Mouse (Mus musculus): ENCODE results near the gene Bcl3.

Gene Bcl3

GRCm38 (mm10) chr7:19822604-19823058, at the start of gene Bcl3:
Gene Bcl3 (minus strand): TSS chr7:19822770.
- DNase-seq (ENCODE audit: low read depth, low spot score), result peak; percentile 72

DNA sequence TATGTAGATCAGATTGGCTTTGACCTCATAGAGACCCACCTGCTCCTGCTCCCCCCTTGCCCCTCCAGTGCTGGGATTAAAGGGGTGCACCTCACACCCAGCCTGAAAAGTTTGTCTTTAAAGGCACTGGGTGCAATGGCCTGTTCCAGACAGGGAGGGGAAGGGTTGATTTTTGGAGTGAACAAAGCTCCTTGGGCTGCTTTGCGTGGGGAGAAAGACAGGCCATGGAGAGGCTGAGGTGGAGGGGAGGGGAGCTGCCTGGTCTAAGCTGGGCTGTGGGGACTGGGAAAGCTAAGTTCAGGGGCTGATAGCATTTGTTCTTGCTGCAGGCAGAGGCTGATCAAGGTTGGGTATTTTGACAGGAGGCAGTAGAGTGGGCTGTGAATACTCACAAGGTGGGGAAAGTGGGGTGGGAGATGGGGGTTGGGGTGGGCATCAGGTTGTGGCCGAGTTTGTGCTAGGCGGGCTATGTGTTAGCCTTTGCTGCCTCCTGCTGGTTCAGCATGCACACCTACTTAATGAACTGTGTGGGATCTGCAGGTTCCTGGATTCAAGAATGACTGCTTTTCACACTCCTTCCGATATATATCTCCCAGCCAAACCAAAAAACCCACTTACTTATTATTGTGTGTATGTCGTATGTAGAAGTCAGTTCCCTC, 49.5 kb upstream of the Bcl3 start:
- peak; percentile 81 for DNase-seq (ENCODE audit: low read depth, low spot score)

DNA sequence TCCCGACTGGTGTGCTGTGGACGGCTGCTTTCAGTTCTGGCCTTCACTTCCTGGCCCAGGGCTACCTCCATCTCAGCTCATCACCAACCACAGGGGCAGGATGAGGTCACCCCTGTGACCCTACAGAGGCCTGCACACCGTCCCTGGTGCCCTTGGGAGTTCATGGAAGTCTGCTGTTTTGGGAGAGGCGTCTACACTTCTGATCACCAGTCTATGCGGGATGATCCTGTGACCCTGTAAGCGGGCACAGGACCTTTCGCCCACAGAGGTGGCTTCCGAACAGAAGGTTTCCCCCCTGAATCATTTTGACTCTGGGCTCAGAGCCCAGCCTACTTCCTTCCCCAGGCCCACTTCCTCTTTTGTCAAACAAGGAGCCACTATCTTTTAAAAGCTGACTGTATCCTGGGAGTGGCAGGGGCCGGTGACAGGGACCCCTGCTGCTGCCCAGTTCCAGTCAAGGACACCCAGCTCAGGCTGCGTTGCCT, 48.6 kb upstream of the Bcl3 start:
- DNase-seq (ENCODE audit: low read depth, low spot score), result peak; percentile 62

DNA sequence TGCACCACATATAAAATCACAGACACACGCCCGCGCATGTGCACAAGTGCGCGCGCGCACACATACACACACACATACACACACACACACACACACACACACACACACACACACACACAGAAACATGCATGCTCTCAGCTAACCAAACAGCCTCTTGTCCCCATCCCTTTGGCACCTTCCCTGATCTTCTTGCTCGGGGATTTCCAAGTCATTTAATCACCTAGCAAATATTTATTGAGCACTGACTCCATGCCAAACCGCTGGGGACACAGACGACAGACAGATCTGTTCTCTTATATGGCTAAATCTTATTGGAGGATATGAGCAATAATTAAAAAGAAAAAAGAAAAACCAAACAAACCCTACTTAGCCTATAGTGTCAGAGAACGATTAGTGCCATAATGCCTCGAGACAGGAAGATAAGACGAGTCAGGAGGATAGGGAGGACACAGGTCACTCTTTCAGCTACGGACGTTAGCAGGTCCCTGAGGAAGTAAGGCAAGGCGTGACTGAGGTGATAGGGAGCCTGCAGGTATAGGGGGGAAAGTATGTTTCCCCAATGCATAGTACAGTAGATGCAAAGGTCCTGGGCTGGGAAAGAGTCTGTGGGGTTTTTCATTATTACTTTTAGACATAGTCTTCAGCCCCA, 45.3 kb upstream of the Bcl3 start:
- DNase-seq (ENCODE audit: low read depth, low spot score), result no peak

DNA sequence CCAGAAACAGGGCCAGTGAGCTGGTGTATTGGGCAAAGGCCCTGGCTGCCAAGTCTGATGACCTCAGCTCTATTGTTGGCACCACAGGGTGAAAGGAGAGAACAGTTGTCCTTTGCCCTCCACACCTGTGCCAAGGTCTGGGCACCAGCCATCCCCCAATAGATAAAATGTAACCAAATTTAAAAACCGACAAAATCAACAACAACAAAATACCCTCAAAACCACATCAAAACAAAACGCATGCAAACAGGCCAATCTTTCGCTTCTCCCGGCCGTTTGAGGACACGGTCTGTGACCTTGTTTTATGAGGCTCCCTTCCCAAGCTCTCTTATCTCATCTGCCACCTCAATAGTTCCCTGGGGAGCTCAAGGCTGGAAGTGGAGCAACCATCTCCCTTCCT, 43.9 kb upstream of the Bcl3 start:
- DNase-seq (ENCODE audit: low read depth, low spot score), result no peak

GRCm38 (mm10) chr7:19865246-19866036, 42.9 kb upstream of the Bcl3 start:
- DNase-seq (ENCODE audit: low read depth, low spot score), result no peak

- DNase-seq (ENCODE audit: low read depth, low spot score), result no peak
Observed at GRCm38 (mm10) chr7:19864241-19864640, 41.7 kb upstream of the Bcl3 start.

GRCm38 (mm10) chr7:19861199-19861598, 38.6 kb upstream of the Bcl3 start, which contains the start of gene Ceacam16:
Gene Ceacam16 (minus strand): TSS chr7:19861299.
- DNase-seq (ENCODE audit: low read depth, low spot score), result no peak

DNA sequence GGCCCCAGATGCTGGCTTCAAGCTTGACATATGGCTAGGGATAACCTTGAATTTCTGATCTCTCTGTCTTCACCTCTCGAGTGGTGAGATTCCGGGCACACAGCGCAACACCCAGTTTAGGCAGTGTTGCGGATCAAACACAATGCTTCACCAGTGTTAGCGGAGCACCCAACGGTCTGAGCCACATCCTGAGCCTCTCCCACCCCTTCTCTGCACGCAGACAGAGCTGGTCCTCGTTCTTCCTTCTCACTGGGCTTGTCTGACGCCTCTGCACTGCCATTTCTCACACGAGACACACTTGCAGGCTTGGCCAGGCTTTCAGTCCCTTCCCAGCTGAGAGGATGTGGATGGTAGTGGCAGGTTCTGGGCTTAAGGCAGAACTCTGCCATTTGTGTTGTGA, 37.2 kb upstream of the Bcl3 start:
- no peak for DNase-seq (ENCODE audit: low read depth, low spot score)

DNA sequence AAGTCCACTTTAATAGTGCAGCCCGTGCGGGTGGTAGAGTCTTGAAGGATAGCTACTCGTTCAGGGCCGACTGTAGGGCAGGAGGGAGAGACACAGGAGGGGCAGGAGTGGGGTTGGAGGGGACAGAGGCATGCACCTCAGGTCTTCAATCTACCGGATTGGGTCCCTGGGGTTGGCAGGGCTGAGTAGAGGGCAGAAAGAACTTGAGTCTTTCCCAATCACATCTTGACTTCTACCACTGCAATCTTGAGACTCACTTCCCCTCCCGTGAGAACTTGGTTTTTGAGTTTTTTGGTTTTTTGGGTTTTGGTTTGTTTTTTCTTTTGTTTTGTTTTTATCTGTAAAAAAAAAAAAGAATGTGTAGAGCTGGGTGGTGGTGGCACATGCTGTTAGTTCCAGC, 33.7 kb upstream of the Bcl3 start:
- no peak for DNase-seq (ENCODE audit: low read depth, low spot score)

- DNase-seq (ENCODE audit: low read depth, low spot score), result no peak
Observed at GRCm38 (mm10) chr7:19855663-19856062, 33.1 kb upstream of the Bcl3 start.

DNA sequence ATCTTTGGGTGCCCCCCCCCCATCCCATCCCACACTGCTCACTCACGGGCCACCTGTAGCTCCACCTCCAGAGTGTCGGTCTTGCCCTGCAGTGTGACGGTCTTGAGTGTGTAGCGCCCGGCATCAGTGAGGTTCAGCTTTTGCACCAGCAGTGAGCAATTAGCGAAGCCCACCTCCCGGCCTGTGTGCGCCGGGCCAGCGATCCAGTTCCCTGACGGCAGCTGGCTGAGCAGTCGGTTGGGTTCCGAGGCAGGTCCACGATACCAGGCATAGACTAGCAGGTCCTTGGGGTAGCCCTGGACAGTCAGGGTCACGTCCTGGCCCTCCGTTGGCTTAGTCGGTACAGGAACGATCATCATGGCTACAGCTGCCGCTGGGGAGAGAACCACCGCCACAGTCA, 31.0 kb upstream of the Bcl3 start:
- no peak for DNase-seq (ENCODE audit: low read depth, low spot score)

GRCm38 (mm10) chr7:19851858-19852570, 29.4 kb upstream of the Bcl3 start, which contains the start of gene Gm19345:
Gene Gm19345 (plus strand): TSS chr7:19852003.
- DNase-seq (ENCODE audit: low read depth, low spot score), result peak; percentile 82

DNA sequence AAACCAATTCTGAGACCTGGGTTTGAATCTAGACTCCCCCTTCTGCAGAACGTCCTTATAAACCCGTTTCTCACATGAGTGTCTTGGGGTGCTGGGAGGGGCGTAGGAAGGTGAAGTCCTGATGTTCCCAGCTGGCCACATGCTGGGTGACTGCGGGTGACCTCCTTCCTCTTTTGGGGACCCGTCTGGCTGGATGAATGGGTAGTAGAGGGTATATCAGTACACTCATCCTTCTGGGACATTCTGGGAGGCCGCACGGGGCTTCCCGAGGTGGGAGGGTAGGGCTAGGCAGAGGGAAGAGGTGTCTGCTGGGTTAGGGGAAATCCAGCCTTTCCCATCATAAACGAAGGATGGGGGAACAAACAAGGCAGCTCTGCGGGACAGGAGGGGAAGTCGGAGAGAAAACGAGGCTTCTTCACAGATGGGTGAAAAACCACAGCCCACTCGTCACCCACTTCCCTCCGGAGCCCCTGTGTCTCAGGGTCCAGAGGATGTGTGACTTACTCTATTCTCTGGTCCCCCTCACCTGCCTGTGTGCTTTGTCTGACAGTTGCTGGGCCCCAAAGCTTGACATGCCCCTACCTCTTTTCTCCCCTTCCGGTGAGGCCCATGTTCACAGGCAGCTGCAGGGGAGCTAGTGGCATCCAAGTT, 22.1 kb upstream of the Bcl3 start:
- DNase-seq (ENCODE audit: low read depth, low spot score), result no peak

DNA sequence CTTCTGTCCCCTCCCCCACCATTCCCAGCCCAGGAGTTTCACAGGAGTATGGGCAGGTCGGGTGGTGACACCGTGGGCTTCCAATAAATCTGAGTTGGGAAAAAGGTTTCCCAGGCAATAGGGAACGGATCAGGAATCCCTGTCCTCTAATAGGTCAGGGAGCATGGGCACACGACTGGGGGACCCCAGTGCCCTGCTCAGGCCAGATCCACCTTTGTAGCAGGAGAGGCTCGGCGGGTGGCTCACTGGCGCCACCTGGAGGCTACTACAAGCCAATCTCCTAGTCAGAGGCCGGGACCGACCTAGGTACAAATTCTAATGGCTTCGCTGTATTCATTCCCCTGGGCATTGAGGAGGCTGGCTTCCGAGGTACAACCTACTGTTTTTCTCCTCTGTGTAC, 21.0 kb upstream of the Bcl3 start:
- peak; percentile 65 for DNase-seq (ENCODE audit: low read depth, low spot score)

DNA sequence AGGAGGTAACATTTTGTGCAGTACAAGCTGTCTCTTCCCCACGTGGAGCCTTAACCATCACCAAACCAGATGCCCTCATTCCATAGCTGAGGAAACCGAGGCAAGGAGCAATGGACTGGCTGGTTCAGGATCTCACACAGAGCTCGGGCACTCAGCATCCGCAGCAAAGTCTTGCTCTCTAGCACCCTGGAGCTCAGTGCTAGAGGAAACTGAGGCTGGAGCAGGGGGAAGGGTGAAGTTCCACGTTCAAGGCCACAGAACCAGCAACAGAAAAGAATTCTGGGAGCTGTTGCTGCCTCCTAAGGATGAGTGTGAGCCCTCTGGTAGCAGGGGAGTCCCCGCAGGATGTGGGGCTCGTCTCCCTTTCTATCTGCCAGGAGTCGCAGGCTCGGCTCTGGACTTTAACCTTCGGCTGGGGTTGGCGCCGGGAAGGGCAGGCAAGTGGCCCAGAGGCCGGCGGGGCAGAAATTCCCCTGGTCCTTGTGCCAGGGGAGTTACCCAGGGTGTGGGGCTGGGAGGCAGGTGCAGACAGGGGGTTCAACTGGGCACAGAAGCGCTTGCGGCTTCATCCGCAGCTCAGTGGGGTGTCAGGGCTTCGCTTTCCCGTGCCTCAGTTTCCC, 20.4 kb upstream of the Bcl3 start:
- no peak for DNase-seq (ENCODE audit: low read depth, low spot score)

DNA sequence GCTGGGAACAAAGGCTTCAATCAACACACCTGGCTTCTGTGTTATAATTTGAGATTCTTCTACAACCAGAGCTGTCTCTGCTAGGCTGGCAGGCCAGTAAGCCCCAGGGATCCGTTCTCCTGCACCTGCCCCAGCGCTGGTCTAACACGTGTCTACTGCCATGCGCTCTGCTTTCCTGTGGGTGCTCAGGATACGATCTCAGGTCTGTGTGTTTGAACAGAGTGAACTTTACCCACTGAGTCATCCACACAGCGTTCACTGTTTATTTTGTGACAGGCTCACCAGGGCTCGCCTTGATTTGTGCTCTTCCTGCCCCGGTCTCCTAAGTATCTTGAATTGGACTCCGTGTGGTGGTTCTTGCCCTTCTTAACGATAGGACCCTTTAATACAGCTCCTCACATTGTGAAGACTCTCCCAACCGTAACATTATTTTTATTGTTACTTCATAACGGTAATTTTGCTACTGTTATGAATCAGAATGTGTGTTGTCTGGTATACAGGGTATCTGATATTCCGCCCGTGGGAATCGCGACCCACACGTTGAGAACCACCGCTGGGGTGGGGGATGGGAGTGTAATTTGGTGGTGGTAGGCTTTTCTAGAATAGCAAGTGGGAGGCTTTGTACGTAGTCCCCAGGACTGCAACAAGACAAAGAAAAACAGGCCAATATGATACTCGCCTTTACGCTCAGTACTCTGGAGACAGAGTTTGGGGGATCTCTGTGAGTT, 19.3 kb upstream of the Bcl3 start:
- DNase-seq (ENCODE audit: low read depth, low spot score), result no peak

DNA sequence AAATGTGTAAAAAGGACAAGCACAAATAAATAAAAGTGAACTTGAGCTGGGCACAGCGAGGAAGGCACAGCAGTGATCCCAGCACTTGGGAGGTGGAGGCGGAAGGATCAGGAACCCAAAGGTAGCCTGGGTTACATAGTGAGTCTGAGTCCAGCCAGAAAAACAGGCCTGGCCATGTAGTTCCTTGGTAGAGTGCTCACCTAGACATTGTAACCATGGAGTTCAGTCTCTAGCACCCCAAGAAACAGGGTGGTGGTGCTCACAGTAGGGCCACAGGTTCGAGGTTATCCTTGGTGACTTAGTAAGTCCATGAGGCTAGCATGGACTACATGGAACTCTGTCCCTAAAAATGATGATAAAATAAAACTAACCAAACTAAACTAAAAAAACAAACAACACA, 18.4 kb upstream of the Bcl3 start:
- DNase-seq (ENCODE audit: low read depth, low spot score), result no peak

GRCm38 (mm10) chr7:19840371-19840770, 17.8 kb upstream of the Bcl3 start:
- DNase-seq (ENCODE audit: low read depth, low spot score), result no peak

DNA sequence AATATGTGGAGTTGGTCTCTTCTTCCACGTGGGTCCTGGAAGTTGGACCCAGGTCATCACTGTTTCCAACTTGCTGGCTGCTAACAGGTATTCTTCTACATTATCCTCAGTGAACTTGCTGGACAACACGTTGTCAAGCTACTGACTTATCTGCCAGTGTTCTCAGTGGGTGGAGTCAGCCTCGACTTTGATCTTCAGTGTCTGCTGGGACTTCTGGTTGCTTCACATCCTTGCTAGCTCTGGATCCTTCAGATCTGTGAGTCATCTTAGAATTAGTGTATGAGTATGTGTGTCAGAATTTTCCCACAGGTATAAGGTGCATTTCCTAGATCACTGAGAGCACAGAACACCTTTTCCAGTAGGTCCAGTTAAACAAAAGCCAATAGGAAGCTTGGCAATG, 14.3 kb upstream of the Bcl3 start:
- DNase-seq (ENCODE audit: low read depth, low spot score), result no peak
